In the genomic region with DNA sequence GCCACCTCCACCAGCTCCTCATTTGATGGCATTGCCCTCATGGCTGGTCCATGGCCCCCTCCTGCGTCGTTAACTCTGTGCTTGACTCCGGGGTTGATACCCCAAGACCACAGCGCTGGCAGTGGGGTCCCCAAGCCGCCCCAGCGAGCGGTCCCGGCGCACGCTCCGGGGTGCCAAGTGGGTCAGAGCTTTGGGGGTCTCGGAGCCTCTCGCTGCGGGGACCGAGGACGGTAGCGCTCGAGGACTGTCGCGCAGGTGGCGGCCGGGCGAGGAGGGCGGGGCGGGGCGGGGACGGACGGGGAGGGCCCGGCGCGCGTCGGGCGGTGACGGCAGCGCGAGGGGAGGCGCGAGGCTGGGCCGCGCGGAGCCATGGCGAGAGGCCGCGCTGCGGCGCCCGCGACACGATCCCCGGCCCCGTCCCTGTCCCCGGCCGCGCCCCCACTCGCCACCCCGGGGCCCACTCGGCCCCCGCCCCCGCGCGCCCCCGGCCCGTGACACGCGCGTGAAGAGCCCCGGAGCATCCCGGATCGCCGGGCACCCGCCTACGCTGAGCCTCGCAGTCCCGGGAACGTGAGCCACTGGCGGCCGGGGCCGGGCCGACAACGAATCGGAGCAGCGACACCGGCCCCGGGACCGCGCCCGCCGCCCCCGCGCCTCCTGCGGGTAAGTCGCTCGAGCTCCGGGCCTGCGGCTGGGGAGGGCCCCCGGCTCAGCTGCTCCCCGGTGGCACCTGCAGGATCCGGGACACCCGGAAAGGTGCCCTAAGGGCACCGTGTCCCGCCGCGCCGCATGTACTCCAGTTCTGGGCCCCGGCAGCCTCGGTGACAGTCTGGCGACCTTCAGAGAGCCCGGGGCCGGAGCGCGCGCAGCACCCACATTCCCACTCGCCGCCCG, we compare ENCODE assay signal across 1 mouse cellular context.
TF ChIP-seq lines count a peak whose summit lies in the region.

A gene (plus strand): TSS at position 332 of the 894 bp plus-strand sequence.

TF ChIP-seq in CH12.LX, 34 proteins besides CTCF, POLR2A, EP300 and RAD21 (continued from another document):
- TF ChIP-seq UBTF (IDR thresholded peaks at IDR 0.05; ENCODE audit: low read depth, low read length) = peak; percentile 69; the same call in 1 of the 2 replicates
- no peak for TF ChIP-seq ZKSCAN1 (IDR thresholded peaks at IDR 0.05; ENCODE audit: borderline replicate concordance, low read depth, low read length)
- TF ChIP-seq ETS1 (conservative IDR thresholded peaks at IDR 0.05; ENCODE audit: low read depth, low read length) = no peak
- TF ChIP-seq CHD2 (IDR thresholded peaks at IDR 0.05; ENCODE audit: low read length) = no peak
- no peak for TF ChIP-seq MYC (IDR thresholded peaks at IDR 0.05; ENCODE audit: low read depth, low read length)
- TF ChIP-seq KAT2A (IDR thresholded peaks at IDR 0.05; ENCODE audit: insufficient replicate concordance, low read length) = no peak
- no peak for TF ChIP-seq ZC3H11A (IDR thresholded peaks at IDR 0.05; ENCODE audit: low read depth, low read length)
- no peak for TF ChIP-seq MAZ (IDR thresholded peaks at IDR 0.05; ENCODE audit: low read depth, low read length)
- no peak for TF ChIP-seq CHD1 (IDR thresholded peaks at IDR 0.05; ENCODE audit: low read depth, low read length)
- no peak for TF ChIP-seq TBP (conservative IDR thresholded peaks at IDR 0.05; ENCODE audit: low read depth, low read length)
- no peak for TF ChIP-seq IRF4 (IDR thresholded peaks at IDR 0.05; ENCODE audit: low read depth, low read length)
- TF ChIP-seq GABPA (IDR thresholded peaks at IDR 0.05; ENCODE audit: insufficient replicate concordance, low read depth, low read length) = no peak
- TF ChIP-seq MAX (IDR thresholded peaks at IDR 0.05; ENCODE audit: low read length) = peak; percentile 60; the same call in 1 of the 2 replicates
- TF ChIP-seq TCF12 (IDR thresholded peaks at IDR 0.05; ENCODE audit: low read depth, low read length) = peak; percentile 33; the same call in 1 of the 2 replicates
- TF ChIP-seq ZMIZ1 (IDR thresholded peaks at IDR 0.05; ENCODE audit: low read depth, low read length) = no peak
- no peak for TF ChIP-seq JUN (IDR thresholded peaks at IDR 0.05; ENCODE audit: insufficient read depth, low read depth, low read length)
- TF ChIP-seq NELFE (IDR thresholded peaks at IDR 0.05; ENCODE audit: low read depth, low read length) = 0 out of 2 replicates have a peak, but pooled peaks have one; percentile 37
- no peak for TF ChIP-seq BHLHE40 (IDR thresholded peaks at IDR 0.05; ENCODE audit: low read depth, low read length)
- no peak; the same call in 1 of the 2 replicates for TF ChIP-seq HCFC1 (IDR thresholded peaks at IDR 0.05; ENCODE audit: low read depth, low read length)
- no peak for TF ChIP-seq MAFK (IDR thresholded peaks at IDR 0.05; ENCODE audit: insufficient replicate concordance, low read length)
- TF ChIP-seq SIN3A (IDR thresholded peaks at IDR 0.05; ENCODE audit: low read length) = 0 out of 2 replicates have a peak, but pooled peaks have one; percentile 21
TF ChIP-seq in CH12.LX: peak in this region for 7.
